Mouse (Mus musculus) C2C12 (cell line): ENCODE data around the gene Tbc1d1.

Experiments used
- CTCF ChIP-seq: IDR thresholded peaks from one replicate; pipeline ENCODE4 v1.5.1; 2011; ENCODE audit not compliant: control insufficient read depth, insufficient read depth, insufficient read length
- MAX ChIP-seq: IDR thresholded peaks from one replicate; pipeline ENCODE4 v1.6.1; 2011; ENCODE audit warnings: mild to moderate bottlenecking, control low read depth
- MYOG ChIP-seq: IDR thresholded peaks from one replicate; pipeline ENCODE4 v1.6.1; 2011; ENCODE audit not compliant: control insufficient read depth, insufficient read length; ENCODE audit errors: extremely low read depth
- USF1 ChIP-seq: IDR thresholded peaks from one replicate; pipeline ENCODE4 v1.6.1; 2011; ENCODE audit warnings: low read depth, mild to moderate bottlenecking, control low read depth, moderate library complexity

- TF ChIP-seq CTCF (no peak), MYOG (no peak), MAX (no peak), USF1 (no peak)
These were observed 8.3 kb downstream of the Tbc1d1 start for GRCm38 (mm10) chr5:64164414-64164813.
